Mouse (Mus musculus) mouse embryonic stem cell (cell line): ENCODE data around the gene Cd82.

ENCODE experiments used
- in situ Hi-C, 2 experiments: fragments of 300-500 bp; cut with MboI; formaldehyde crosslinking; loops; 1 replicate in 1 of 2; 3 replicates in 1 of 2; pipeline ENCODE4 v1.14.3; 2019 to 2020; ENCODE audit warnings: low sequenced_read_pairs in 2 of 2, low pct_unique_long_range_greater_than_20kb in 1 of 2, mixed read lengths in 1 of 2; ENCODE audit not compliant: unreplicated experiment in 1 of 2

Gene Cd82

GRCm38 (mm10) chr2:93450695-93451094 lies 12.2 kb downstream of the Cd82 start:
- in situ Hi-C loops, result no loop called here

GRCm38 (mm10) chr2:93449657-93450056 lies 13.3 kb downstream of the Cd82 start:
- in situ Hi-C loops, result no loop called here

DNA sequence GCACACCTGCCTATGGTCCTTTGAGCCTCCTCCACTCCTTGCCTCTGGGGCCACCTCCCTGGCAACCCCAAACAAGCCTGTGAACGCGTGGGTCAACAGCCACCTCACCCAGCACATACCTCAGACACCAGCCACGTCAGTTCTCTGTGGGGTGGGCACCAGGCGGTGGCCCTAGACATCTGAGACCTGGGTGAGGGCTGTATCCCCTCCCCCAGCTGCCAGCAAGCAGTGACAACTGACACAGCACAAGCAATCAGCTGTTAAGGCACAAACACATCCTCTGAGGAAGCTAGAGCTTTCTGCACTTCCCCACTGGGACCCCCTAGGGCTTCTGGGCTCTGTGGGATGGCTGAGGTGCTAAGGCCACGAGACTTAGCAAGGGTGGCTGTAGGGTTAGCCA lies 14.2 kb downstream of the Cd82 start:
- in situ Hi-C loops, result no loop called here

- in situ Hi-C loops, result no loop called here
Measured at GRCm38 (mm10) chr2:93447500-93448249, 15.3 kb downstream of the Cd82 start.

DNA sequence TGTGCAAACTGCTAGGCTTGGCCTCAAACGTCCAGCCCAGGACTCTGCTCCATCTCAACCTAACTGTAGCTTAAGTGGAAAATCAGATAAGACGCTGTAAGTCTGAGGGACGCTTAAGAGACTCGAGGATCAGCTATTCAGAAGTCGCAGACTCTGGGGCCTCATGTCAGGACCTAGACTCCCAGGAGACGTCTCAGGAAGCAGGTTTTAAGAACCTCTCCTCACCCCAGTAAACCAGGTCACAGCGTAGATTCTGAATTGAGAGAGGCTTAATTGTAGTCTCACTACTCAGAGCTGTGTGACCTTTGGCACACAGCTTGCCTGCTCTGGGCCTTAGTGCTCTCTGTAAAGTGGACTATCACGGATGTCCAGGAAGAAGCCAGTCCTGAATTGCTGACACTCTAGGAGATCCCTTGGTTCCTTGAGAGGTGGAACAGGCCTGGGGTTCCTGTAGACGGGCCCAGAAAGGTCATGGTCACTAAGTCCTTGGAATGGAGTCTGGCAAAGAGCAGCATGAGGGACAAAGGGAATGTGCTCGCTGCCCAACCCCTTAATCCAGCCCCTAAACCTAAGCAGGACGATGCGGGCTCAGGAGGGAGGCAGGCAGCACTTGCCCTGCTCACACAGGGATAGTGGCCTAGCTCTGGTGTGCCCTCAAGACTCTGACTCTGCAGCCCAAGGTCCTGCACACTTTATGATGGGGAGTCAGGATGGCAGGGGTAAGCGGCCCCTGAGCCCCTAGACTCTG lies 16.2 kb downstream of the Cd82 start:
- in situ Hi-C loops, result no loop called here

GRCm38 (mm10) chr2:93445237-93445651 lies 17.7 kb downstream of the Cd82 start:
- in situ Hi-C loops, result no loop called here

- in situ Hi-C loops, result no loop called here
Measured at GRCm38 (mm10) chr2:93444280-93444679, 18.7 kb downstream of the Cd82 start.

GRCm38 (mm10) chr2:93443106-93443505 lies 19.8 kb downstream of the Cd82 start:
- in situ Hi-C loops, result no loop called here

DNA sequence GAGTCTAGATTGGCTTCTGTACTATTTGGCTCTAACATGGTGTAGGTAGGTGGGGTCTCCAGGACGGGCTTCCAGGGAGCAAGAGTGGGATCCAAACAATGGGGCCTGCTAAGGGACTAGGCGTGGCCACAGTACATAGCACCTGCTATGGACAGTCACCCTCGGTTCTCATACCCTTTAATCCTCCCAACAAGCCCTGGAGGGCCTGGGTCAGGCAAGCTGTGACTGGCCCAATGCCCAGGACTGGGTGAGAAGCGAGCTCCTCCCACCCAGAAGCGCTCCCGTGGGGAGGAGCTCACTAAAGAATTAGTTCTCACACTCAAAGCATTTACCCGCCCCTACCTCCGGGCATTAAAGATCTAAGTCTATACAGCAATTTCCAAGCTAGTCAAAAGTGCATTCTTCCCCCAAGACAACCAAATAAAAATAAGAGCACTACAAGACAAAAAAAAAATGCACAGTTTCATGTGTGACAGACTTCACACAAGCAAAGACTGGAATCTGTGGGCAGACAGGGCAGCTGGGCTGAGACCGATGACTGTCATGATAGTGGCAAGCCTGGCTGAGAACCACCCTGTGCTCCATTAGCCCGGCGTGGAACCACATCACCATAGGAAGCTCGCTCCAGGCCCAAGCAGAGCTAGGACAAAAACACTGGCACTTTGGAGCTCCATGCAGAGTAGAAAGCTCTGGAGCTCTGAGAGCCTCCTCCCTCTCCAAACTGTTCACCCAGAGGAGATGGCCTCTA lies 23.0 kb downstream of the Cd82 start:
- in situ Hi-C loops, result no loop called here

DNA sequence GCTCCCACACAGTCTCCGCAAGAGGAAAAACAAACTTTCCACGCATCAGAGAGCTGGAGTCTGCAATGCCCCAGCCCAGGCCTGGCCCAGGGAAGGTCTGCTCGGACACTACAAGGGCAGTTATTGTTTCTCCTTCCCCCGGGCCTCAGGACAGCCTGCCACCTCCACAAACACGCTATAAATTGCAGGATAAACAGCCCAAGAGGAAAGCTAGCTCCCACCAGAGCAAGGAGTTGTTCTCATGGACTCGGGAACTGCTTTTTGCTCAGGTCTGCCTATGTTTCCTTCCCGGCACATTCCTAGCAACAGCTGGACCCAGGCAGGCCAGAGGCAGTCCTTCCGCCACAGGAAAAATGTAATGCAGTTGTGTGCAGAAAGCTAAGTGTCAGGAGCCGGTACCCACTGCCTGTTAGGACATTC lies 23.6 kb downstream of the Cd82 start:
- in situ Hi-C loops, result no loop called here

DNA sequence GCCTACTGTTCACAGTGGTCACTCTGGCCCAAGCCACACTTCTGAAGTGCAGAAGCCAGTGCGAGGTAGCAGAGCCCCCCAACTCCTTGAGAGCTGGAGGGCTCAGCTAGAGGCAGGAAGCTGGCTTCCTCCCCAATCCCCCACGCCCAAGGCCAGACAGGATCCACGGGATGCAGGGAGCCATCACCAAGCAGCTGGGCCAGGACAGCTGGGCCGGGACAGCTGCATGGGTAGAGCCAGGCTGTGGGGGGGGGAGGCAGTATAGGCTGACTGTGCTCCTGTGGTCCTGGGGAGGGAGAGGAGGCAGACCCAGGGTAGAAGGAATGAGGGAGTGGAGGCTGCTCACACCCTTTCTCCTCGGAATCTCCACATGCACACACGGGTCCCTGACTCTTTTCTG lies 24.6 kb downstream of the Cd82 start:
- in situ Hi-C loops, result no loop called here

GRCm38 (mm10) chr2:93435577-93435976 lies 27.4 kb downstream of the Cd82 start:
- in situ Hi-C loops, result no loop called here

- in situ Hi-C loops, result no loop called here
Measured at GRCm38 (mm10) chr2:93434896-93435295, 28.0 kb downstream of the Cd82 start.

- in situ Hi-C loops, result no loop called here
Measured at GRCm38 (mm10) chr2:93433543-93433942, 29.4 kb downstream of the Cd82 start.

DNA sequence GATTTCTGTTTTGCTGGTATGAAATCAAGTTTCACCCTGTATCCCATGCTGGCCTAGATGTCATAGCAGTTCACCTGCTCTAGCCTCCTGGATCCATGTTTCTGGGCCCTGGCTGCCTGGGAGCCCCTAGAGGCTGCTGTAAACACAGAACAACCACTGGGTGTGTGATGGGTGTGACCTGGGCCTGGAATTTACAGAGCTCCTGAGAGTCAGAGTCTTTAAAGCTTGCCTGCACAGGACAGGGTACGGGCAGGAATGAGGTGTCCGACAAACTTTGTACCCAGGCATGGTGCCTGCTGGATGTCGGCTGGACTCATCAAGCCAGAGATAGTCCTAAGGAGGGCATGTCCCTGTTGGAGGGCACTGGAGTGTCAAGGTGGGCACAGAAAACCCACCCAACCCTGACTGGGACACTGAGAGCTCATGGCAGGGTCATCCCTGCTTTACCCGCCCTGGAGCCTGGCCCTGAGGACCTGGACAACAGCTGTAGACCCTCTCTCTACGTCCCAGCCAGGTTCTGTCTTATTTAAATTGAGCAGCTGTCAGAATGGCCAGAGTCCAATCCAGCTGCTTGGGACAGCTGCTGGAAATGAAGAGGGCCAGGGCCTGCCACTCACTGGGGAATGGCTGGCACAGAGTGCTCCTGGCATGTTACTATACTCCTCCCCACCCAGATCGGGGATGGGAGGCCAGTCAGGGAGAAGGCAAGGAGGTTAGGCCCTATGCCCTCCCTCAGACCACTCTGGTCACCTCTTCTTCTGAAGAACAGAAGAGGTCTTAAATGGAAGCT lies 30.1 kb downstream of the Cd82 start:
- in situ Hi-C loops, result no loop called here

DNA sequence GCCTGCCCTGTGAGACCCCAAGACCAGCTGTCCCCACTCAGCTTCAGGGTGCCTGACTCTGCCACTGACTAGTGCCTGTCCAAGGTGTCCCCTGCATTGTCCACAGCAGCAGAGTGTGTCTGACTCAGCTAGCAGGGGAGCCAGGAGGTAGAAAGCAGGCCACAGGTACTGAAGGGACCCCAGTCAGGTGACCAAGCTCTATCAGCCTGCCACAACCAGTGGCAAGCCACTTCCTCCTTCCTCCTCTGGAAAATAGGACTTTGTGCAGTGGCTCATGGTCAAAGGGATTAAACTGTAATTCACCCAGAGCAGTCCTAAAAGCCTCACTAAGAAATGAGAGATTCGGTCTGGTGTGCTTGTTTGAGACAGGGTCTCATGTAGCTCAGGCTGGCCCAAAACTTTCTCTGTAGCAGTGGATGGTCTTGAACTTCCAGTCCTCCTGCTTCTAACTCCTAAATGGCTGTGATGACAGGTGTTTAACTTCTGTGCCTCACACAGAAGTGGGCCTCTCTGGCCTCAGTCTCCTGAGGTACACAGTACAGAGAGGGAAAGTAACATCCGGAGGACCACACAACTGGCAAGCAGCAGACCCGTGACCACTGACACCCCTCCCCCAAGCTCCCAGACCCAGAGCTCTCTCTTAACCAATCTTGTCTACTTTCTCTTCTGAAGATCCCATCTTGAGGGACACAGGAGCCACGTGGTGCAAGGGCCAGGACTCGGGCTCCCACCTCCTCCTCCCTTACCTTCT lies 31.2 kb downstream of the Cd82 start:
- in situ Hi-C loops, result no loop called here

DNA sequence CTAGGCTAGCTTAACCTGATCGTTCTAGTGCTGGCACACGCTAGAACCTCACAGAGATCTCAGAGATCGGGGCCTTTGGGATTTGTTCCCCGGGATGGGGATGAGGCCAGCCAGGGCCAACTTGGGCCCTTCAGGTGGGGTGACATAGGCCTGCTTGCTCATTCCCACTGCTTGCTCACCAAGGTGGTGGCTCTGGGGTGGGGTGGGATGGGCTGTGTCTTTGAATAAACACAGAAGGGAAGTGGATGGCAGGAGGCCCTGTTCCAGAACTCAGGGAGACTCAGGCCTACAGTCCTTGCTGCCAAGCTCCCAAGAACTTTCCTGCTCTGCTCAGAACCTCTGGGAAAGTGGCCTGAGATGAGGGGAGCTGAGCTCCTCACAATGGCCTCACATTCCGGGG lies 31.9 kb downstream of the Cd82 start:
- in situ Hi-C loops, result no loop called here

- in situ Hi-C loops, result no loop called here
Measured at GRCm38 (mm10) chr2:93428004-93428531, 34.9 kb downstream of the Cd82 start.
